Mouse (Mus musculus): ENCODE results near the gene Zswim8. TPM values are rescaled to one million over a fixed set of nuclear protein-coding genes. Genes with fewer than 3 reads are reported as not detected.

Zswim8 gene
- polyA plus RNA-seq, 3 experiments from 2014 or later, result 16.0 to 25.9 (median 24.3) TPM

- ATAC-seq, result no peak
Observed at GRCm38 (mm10) chr14:20733041-20733951, 25.9 kb downstream of the Zswim8 start.

GRCm38 (mm10) chr14:20733952-20734774 lies 26.8 kb downstream of the Zswim8 start, which contains the start of gene Ndst2:
Ndst2 (minus strand) TSS chr14:20734562.
- peak; percentile 95 for ATAC-seq

- no peak for ATAC-seq
Observed at GRCm38 (mm10) chr14:20735052-20735451, 27.7 kb downstream of the Zswim8 start.

- ATAC-seq, result no peak
Observed at GRCm38 (mm10) chr14:20735892-20736390, 28.6 kb downstream of the Zswim8 start.

GRCm38 (mm10) chr14:20737306-20737705 lies 30.0 kb downstream of the Zswim8 start:
- no peak for ATAC-seq

GRCm38 (mm10) chr14:20738511-20738910 lies 31.2 kb downstream of the Zswim8 start:
- no peak for ATAC-seq

GRCm38 (mm10) chr14:20741301-20741700 lies 33.9 kb downstream of the Zswim8 start:
- no peak for ATAC-seq

- ATAC-seq, result no peak
Observed at GRCm38 (mm10) chr14:20743614-20744013, 36.3 kb downstream of the Zswim8 start.

- no peak for ATAC-seq
Observed at GRCm38 (mm10) chr14:20746935-20747334, 39.6 kb downstream of the Zswim8 start.

GRCm38 (mm10) chr14:20748388-20748787 lies 41.0 kb downstream of the Zswim8 start:
- no peak for ATAC-seq

GRCm38 (mm10) chr14:20749494-20750051 lies 42.2 kb downstream of the Zswim8 start:
- no peak for ATAC-seq

GRCm38 (mm10) chr14:20750503-20750902 lies 43.2 kb downstream of the Zswim8 start:
- no peak for ATAC-seq

GRCm38 (mm10) chr14:20753792-20754191 lies 46.4 kb downstream of the Zswim8 start:
- no peak for ATAC-seq

GRCm38 (mm10) chr14:20757370-20757907 lies 50.1 kb downstream of the Zswim8 start:
- no peak for ATAC-seq

- no peak for ATAC-seq
Observed at GRCm38 (mm10) chr14:20758768-20759435, 51.5 kb downstream of the Zswim8 start.

GRCm38 (mm10) chr14:20764942-20765341 lies 57.6 kb downstream of the Zswim8 start:
- no peak for ATAC-seq

GRCm38 (mm10) chr14:20765642-20766258 lies 58.4 kb downstream of the Zswim8 start:
- peak; percentile 95 for ATAC-seq

- ATAC-seq, result no peak
Observed at GRCm38 (mm10) chr14:20767936-20768335, 60.6 kb downstream of the Zswim8 start.

GRCm38 (mm10) chr14:20768581-20768980 lies 61.2 kb downstream of the Zswim8 start:
- ATAC-seq, result no peak

- no peak for ATAC-seq
Observed at GRCm38 (mm10) chr14:20771941-20772340, 64.6 kb downstream of the Zswim8 start.

- ATAC-seq, result no peak
Observed at GRCm38 (mm10) chr14:20772808-20773207, 65.5 kb downstream of the Zswim8 start.

Measured in inflammation-experienced regulatory T-cells, adult 6 months (primary cell).